Mouse (Mus musculus): ENCODE results near the gene Atp8b3.

Atp8b3 gene

DNA sequence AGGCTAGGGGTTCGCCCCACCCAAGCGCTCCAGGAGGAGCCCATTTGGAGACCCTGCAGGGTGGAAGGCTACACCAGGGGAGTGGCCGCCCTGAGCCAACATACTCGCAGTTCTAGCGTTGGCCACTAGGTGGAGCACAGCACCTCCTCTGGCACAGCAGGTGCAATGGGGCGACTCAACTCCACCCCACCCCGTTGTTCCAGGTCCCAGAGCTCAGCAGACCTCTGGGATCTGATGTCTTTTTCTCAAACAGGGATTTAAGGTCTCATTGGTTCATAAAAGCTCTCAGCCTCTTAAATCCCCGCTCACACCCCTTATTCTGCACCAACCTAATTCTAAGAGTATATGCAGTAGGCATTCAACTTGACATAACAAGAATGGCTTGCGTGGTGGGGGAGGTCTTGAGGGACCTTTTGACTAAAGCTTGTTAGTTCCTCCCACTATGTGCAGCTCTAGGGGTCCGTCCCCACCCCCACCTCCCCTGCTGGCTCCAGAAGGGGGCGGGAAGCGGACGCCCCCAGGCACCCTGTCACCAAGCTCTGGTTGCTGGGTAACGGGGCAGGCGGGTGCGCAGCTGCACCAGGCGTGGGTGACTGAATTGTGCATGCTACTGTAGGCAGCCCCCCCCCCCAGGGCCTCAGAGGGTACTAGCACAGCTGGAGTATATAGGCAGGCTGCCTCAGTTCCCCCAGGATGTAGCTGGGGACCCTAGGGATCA, 27.6 kb upstream of the Atp8b3 start:
- peak; percentile 69 for DNase-seq

- peak; percentile 95 for DNase-seq
Observed at GRCm38 (mm10) chr10:80561116-80561944, 22.4 kb upstream of the Atp8b3 start, which contains the start of gene Rexo1. Rexo1 (minus strand) TSS chr10:80561560.

DNA sequence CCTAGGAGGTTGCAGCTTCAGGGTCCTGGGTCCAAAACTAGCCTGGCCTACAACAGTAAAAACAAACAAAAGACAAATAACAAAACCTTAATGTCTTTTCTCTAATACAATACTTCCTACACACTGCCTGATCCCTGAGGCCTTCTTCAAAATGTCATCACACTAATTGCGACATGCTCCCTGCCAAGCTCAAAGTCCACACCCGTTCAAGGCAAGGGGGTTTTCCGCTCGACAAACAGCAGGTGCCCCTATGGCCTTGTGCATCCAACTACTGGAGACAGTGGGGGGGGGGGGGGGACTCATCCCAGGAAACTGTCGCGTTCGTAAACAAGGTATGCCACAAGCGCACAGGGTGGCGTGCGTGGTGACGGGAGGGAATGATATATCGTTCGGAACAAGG, 21.7 kb upstream of the Atp8b3 start:
- DNase-seq: no peak

DNA sequence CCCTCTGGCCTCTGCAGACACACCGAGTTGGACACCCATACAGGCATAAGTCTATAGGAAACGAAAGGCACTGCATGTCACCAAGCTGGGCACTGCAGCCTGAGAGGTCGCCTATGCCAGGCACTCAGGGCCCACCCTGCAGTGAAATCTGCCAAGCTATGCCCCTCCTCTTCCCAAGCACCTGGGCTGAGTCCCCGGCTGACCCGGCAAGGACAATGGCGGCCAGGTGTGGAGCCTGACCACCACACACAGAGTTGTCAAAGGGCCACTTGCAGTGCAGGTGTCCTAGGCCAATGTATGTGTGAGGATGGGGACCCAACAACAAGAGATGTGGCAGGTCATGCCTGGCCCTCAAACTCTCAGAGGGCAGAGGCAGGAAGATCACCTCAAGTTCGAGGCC, 20.5 kb upstream of the Atp8b3 start:
- DNase-seq: no peak

DNA sequence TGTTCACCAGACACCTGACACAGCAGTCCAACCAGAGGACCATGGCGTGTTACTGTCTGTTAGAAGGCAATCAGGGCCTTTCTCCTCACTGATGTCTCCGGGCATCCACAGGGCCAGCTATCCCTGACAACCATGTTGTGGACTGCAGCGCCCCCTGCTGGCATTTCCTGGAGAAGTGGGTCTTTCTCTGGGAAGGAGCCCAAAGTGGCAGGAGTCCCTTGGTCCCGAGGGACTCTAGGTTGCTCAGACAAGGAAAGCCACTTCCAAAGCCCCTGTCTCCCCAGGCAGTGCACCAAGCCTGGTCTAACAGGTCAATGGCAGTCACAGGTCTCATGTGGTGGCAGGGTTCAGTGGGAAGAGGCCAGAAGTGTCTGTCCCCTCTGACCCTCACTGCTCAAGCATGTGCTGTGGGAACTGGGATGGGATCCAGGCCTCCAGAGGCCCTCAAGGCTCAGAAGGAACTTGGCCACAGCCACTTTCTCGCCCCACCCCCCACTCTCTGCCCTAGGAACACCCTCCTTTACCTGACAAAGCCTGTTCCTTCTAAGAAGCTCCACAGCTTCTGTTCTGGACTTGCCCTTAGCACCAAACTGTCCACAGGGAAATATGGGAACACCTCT, 18.5 kb upstream of the Atp8b3 start:
- peak; percentile 88 for DNase-seq

GRCm38 (mm10) chr10:80553997-80554396, 15.1 kb upstream of the Atp8b3 start:
- no peak for DNase-seq

GRCm38 (mm10) chr10:80553575-80553974, 14.7 kb upstream of the Atp8b3 start:
- no peak for DNase-seq

- no peak for DNase-seq
Observed at GRCm38 (mm10) chr10:80552364-80552763, 13.4 kb upstream of the Atp8b3 start.

- no peak for DNase-seq
Observed at GRCm38 (mm10) chr10:80549279-80549678, 10.4 kb upstream of the Atp8b3 start.

- no peak for DNase-seq
Observed at GRCm38 (mm10) chr10:80548428-80549006, 9.6 kb upstream of the Atp8b3 start.

- DNase-seq: no peak
Observed at GRCm38 (mm10) chr10:80547539-80547938, 8.6 kb upstream of the Atp8b3 start.

- no peak for DNase-seq
Observed at GRCm38 (mm10) chr10:80546945-80547344, 8.0 kb upstream of the Atp8b3 start.

- no peak for DNase-seq
Observed at GRCm38 (mm10) chr10:80545590-80545989, 6.7 kb upstream of the Atp8b3 start.

- DNase-seq: no peak
Observed at GRCm38 (mm10) chr10:80543873-80544272, 4.9 kb upstream of the Atp8b3 start.

GRCm38 (mm10) chr10:80539493-80539892, 569 bp upstream of the Atp8b3 start:
- no peak for DNase-seq

DNA sequence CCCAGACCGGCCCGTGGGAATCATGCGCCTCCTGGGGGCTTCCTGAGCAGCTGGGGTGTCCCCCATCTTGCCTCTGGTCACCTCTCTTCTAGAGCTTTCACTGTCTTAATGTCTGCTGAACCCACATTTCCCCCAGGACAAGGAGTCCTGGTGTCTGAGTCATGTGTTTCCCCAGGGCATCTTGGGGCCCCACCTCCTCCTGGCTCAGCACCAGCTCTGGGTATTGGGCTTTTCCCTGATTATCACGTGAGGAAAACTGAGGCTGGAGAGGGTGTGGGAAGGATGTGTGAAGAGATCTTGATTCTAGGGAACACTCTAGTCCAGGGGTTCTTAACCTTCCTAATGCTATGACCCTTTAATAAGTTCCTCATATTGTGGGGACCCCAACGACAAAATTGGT, 744 bp downstream of the Atp8b3 start:
- DNase-seq: no peak

- DNase-seq: no peak
Observed at GRCm38 (mm10) chr10:80535711-80536110, 3.2 kb downstream of the Atp8b3 start.

DNA sequence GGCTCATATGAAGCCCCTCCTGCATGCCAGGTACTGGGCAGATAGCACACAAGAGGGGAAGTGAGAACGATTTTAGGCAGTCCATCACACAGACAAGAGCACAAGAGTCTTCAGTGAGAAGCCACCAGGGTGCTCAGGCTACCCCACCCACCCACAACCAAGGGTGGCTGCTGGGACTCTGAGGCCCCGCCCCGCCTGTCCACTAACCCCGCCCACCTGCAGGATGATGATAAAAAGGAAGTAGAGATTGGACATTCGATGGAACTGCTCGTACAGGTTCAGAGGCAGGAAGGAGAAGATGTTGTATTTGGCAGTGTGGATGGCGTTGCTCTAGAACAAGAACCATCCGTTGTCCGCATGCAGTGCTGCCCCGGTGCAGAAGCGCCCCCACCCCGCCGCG, 3.9 kb downstream of the Atp8b3 start:
- DNase-seq: no peak

GRCm38 (mm10) chr10:80533704-80534103, 5.2 kb downstream of the Atp8b3 start:
- DNase-seq: peak; percentile 30

GRCm38 (mm10) chr10:80532783-80533182, 6.1 kb downstream of the Atp8b3 start:
- no peak for DNase-seq

DNA sequence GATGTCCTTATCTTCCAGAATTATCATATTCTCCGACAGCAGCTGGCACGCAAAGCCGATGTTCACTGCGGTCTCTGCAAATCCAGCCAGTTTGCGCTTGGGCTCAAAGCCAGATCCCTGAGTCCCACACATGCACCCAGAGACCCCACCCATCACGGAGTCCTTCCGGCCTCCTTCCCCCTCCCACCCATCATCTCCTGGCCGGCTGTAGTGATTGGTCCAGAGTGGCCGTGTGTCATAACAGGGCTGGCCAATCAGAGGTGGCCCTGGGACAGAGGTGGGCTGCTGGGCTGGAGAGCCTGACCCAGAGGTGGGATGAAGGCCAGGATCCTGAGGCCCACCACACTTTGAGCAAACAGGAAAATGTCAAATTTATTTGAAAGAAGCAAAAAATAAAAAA, 12.8 kb downstream of the Atp8b3 start:
- no peak for DNase-seq

DNA sequence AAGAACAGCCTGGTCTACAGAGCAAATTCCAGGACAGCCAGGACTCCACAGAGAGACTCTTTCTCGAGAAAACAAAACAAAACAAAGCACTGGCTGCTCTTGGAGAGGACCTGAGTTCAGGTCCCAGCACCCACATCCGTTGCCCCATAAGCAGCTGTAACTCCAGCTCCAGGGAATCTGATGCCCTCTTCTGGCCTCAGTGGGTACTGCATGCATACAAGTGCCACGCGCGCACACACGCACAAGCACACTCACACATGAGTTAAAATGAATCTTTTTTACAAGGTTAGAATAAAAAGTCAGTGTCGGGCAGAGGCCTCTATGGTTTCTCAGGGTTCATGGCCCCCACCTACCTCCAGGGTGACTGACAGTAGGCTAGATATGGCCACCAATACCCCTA, 15.6 kb downstream of the Atp8b3 start:
- no peak for DNase-seq

DNA sequence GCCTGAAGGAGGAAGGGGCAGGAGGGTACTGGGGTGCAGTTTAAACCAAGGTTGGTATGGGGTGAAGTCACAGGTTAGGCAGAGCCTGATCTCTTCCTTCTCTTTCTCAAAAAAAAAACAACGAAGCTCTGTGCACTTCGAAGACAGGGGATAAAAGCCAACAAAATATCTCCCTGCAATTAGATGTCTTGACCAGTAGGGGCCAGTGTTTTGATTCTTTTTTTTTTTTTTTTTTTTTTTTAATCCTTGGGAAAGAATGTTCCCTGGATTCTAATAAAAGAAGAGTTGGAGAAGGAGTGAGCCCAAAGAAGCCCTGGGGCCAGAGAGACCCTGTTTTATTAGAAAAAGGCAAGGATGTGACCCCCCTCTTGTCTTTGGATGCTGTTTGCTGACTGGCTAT, 19.6 kb downstream of the Atp8b3 start:
- no peak for DNase-seq
